Mouse (Mus musculus) cortical plate, adult 2 months (tissue): ENCODE results near the gene Nr2f1.

Experiments
- CTCF ChIP-seq: fragments of 200-500 bp; IDR thresholded peaks from 2 replicates; pipeline ENCODE4 v1.5.1; 2011; ENCODE audit warnings: mild to moderate bottlenecking, control low read depth, low read length; ENCODE audit not compliant: insufficient read depth; ENCODE audit errors: extremely low read depth
- POLR2A ChIP-seq: fragments of 200-500 bp; IDR thresholded peaks from 2 replicates; pipeline ENCODE4 v1.6.1; 2011; ENCODE audit warnings: mild to moderate bottlenecking, low read length, control low read depth; ENCODE audit not compliant: insufficient read depth; ENCODE audit errors: extremely low read depth

GRCm38 (mm10) chr13:78202574-78203347 lies 3.2 kb upstream of the Nr2f1 start:
- no peak; the same call in 1 of the 2 replicates for TF ChIP-seq POLR2A
- TF ChIP-seq CTCF, result no peak
